Mouse (Mus musculus): ENCODE results near the gene H2-Ob.

GRCm38 (mm10) chr17:34236691-34237090 lies 2.0 kb upstream of the H2-Ob start:
- TF ChIP-seq POLR2A (IDR thresholded peaks at IDR 0.05; ENCODE audit: extremely low read depth, insufficient read depth, low read length) (no peak), CTCF (IDR thresholded peaks at IDR 0.05; ENCODE audit: extremely low read depth, insufficient read depth, low read length) (no peak)

Measured in cortical plate, adult 2 months (tissue).